Comparison of ENCODE assay signal across 8 mouse cellular contexts in the genomic region with DNA sequence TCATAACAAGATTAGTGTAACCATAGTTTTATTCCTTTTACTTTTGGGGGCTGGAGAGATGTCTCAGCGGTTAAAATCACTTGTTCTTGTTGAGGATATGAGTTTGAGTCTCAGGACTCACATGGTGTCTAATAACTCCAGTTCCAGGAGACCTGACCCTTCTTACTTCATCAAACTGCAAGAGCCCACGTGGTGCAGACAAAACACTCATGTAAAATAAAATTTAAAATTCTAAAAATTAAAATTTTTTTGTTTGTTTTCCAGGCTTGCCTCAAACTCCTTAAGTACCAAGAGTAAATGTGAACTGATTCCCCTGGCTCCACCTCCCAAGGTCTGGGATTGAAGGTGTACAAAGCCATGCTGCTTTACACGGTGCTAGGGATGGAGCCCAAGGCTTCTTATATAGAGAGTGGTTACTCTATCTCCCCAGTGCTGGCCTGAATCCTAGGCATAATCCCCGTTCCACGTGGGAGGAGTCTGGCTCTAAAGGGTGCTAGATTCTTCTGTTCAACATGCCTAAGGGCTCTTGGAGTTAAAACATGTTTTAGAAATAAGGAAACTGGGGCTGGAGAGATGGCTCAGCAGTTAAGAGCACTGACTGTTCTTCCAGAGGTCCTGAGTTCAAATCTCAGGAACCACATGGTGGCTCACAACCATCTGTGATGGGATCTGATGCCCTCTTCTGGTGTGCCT. TPM values are rescaled to one million over a fixed set of nuclear protein-coding genes. Genes with fewer than 3 reads are reported as not detected.
DNase-seq lines count a peak whose midpoint lies in the region; ATAC-seq and TF ChIP-seq lines count a peak whose summit lies in the region.

No protein-coding gene starts in this region.

- no peak for TF ChIP-seq CTCF in gastrocnemius, adult 2 months (IDR thresholded peaks at IDR 0.05)

- H3K27me3 ChIP-seq in liver, embryonic 15.5 days, result peaks cover 25% of the 10 kb centered on the region

- peak overlapping the region; percentile 79 for H3K27ac ChIP-seq in gastrocnemius, adult 2 months
- H3K27ac ChIP-seq in liver, embryonic 15.5 days (replicated peaks), result peak overlapping the region; percentile 51; the same call in 1 of the 2 replicates

- H3K9ac ChIP-seq in liver, embryonic 15.5 days, result peak overlapping the region; percentile 25; the same call in 1 of the 2 replicates

- 30% methylated on average over 5 of the region's 5 CpGs for WGBS in liver, embryonic 15.5 days (ENCODE audit: insufficient replicate concordance)

- H3K4me1 ChIP-seq in liver, embryonic 15.5 days (replicated peaks), result peaks cover 32% of the 10 kb centered on the region

- no peak for ATAC-seq in liver, embryonic 15.5 days (ENCODE audit: insufficient read depth)

- H3K4me2 ChIP-seq in liver, embryonic 15.5 days, result peak overlapping the region; percentile 98

- intact Hi-C loops in gastrocnemius, adult 2 months (cut with DNase I), result no loop called here
- intact Hi-C loops in gastrocnemius, postnatal 14 days (cut with DNase I; ENCODE audit: low total_unique reads), result no loop called here

- DNase-seq in gastrocnemius, adult 2 months, result no peak
- no peak for DNase-seq in gastrocnemius, postnatal 14 days
- DNase-seq in right cerebral cortex, postnatal 25 days, result peak; percentile 32
- no peak for DNase-seq in right cerebral cortex, postnatal 10 days (ENCODE audit: low spot score in 2 of 2)
- DNase-seq in gastrocnemius, adult 8-10 months (ENCODE audit: low spot score in 2 of 2), result no peak
- no peak for DNase-seq in cerebellum, postnatal 14 days
- DNase-seq in cerebellum, adult 9-11 months, result no peak

- H3K36me3 ChIP-seq in liver, embryonic 15.5 days (replicated peaks), result no peaks in the 10 kb centered on the region; the same call in 1 of the 2 replicates

- H3K9me3 ChIP-seq in liver, embryonic 15.5 days (replicated peaks), result no peaks in the 10 kb centered on the region

- peak overlapping the region; percentile 92 for H3K4me3 ChIP-seq in gastrocnemius, adult 2 months
- 0 out of 2 replicates have a peak overlapping the region, but pooled peaks have one; percentile 67 for H3K4me3 ChIP-seq in liver, embryonic 15.5 days (replicated peaks)

RNA-seq across cellular contexts. Expression of a gene that starts 0.8 kb away (rescaled TPM):
- 1 to 10 TPM; 2.6 to 3.5 TPM for total RNA-seq in gastrocnemius, adult 2 months (2021)
- 1 to 10 TPM; 4.1 to 6.6 TPM for total RNA-seq in gastrocnemius, postnatal 14 days (2021)
- 12.0 and 13.1 TPM in 2 replicates for polyA plus RNA-seq in liver, embryonic 15.5 days (2015; fragmentation: Nextera tagmentation; extraction: Ambion mirVana)
- 1 to 10 TPM; 2.3 to 6.0 (median 2.9) TPM for total RNA-seq in gastrocnemius, adult 8-10 months (2022)

RNA-seq across cellular contexts. Expression of a gene that starts 8.4 kb away (rescaled TPM):
- 1 to 10 TPM in 1 of 2 experiments, under 1 TPM in 1; 0.66 to 1.1 TPM for total RNA-seq in gastrocnemius, adult 2 months (2021)
- under 1 TPM; 0.33 TPM for total RNA-seq in gastrocnemius, postnatal 14 days (2021)
- polyA plus RNA-seq in liver, embryonic 15.5 days (2015; fragmentation: Nextera tagmentation; extraction: Ambion mirVana), result 0.99 and 1.5 TPM in 2 replicates
- under 1 TPM in 1 of 4 experiments, not detected in 3; 0.38 TPM for total RNA-seq in gastrocnemius, adult 8-10 months (2022)

RNA-seq across cellular contexts. Expression of a gene that starts 8.5 kb away (rescaled TPM):
- total RNA-seq in gastrocnemius, adult 2 months (2021), result 10 to 100 TPM; 11.6 to 11.8 TPM
- 10 to 100 TPM; 13.7 to 14.2 TPM for total RNA-seq in gastrocnemius, postnatal 14 days (2021)
- polyA plus RNA-seq in liver, embryonic 15.5 days (2015; fragmentation: Nextera tagmentation; extraction: Ambion mirVana), result 137 and 160 TPM in 2 replicates
- total RNA-seq in gastrocnemius, adult 8-10 months (2022), result 10 to 100 TPM; 11.1 to 13.9 (median 13.1) TPM

RNA-seq across cellular contexts. Expression of a gene that starts 18.0 kb away (rescaled TPM):
- total RNA-seq in gastrocnemius, adult 2 months (2021), result under 1 TPM; 0.36 to 0.98 TPM
- 1 to 10 TPM; 1.4 TPM for total RNA-seq in gastrocnemius, postnatal 14 days (2021)
- polyA plus RNA-seq in liver, embryonic 15.5 days (2015; fragmentation: Nextera tagmentation; extraction: Ambion mirVana), result 1.2 and 1.5 TPM in 2 replicates
- 1 to 10 TPM in 1 of 4 experiments, under 1 TPM in 3; 0.36 to 1.1 (median 0.60) TPM for total RNA-seq in gastrocnemius, adult 8-10 months (2022)

RNA-seq across cellular contexts. Expression of a gene that starts 36.7 kb away (rescaled TPM):
- total RNA-seq in gastrocnemius, adult 2 months (2021), result 1 to 10 TPM; 1.7 to 3.1 TPM
- 1 to 10 TPM; 2.7 to 3.6 TPM for total RNA-seq in gastrocnemius, postnatal 14 days (2021)
- 2.2 and 2.5 TPM in 2 replicates for polyA plus RNA-seq in liver, embryonic 15.5 days (2015; fragmentation: Nextera tagmentation; extraction: Ambion mirVana)
- 1 to 10 TPM; 2.4 to 3.0 (median 2.7) TPM for total RNA-seq in gastrocnemius, adult 8-10 months (2022)
